Mouse (Mus musculus): ENCODE measurements around the gene 4930404H24Rik. TPM values are rescaled to one million over a fixed set of nuclear protein-coding genes. Genes with fewer than 3 reads are reported as not detected.

The 4930404H24Rik gene
- polyA plus RNA-seq, 1 experiment from 2014 or later, result not detected

Other genes starting within 250 kb of the 4930404H24Rik start
- gene Kif3b, start 201.4 kb upstream of the 4930404H24Rik start, polyA plus RNA-seq (2014; fragmentation: Nextera tagmentation; extraction: Ambion mirVana), result 3.6 TPM in 2 replicates
- gene Asxl1, start 147.0 kb upstream of the 4930404H24Rik start, polyA plus RNA-seq (2014; fragmentation: Nextera tagmentation; extraction: Ambion mirVana), result 11.9 and 13.8 TPM in 2 replicates
- gene Nol4l, start 37.2 kb downstream of the 4930404H24Rik start, polyA plus RNA-seq (2014; fragmentation: Nextera tagmentation; extraction: Ambion mirVana), result 16.0 and 16.7 TPM in 2 replicates
- 53.6 and 61.3 TPM in 2 replicates for gene Commd7, start 140.0 kb downstream of the 4930404H24Rik start, polyA plus RNA-seq (2014; fragmentation: Nextera tagmentation; extraction: Ambion mirVana)
- gene Dnmt3b, start 156.7 kb downstream of the 4930404H24Rik start, polyA plus RNA-seq (2014; fragmentation: Nextera tagmentation; extraction: Ambion mirVana), result 7.3 and 8.4 TPM in 2 replicates
- gene Dnmt3c, start 203.9 kb downstream of the 4930404H24Rik start, polyA plus RNA-seq (2014; fragmentation: Nextera tagmentation; extraction: Ambion mirVana), result not detected in 2 replicates
- 271 and 300 TPM in 2 replicates for gene Mapre1, start 248.5 kb downstream of the 4930404H24Rik start, polyA plus RNA-seq (2014; fragmentation: Nextera tagmentation; extraction: Ambion mirVana)

Measured in heart, embryonic 11.5 days (tissue).